Mouse (Mus musculus) stomach, embryonic 16.5 days (tissue): ENCODE data around the gene Olfr788. TPM values are rescaled to one million over a fixed set of nuclear protein-coding genes. Genes with fewer than 3 reads are reported as not detected.

Source experiments
- ATAC-seq: fragments of 200-750 bp; cut with Nextera tagmentation; 2 replicates; pipeline ENCODE4 v1.8.0; 2017; ENCODE audit warnings: moderate number of reproducible peaks, moderate TSS enrichment; ENCODE audit not compliant: insufficient read depth, low FRiP score
- H3K27ac ChIP-seq: fragments of 300-500 bp; sonication (generic); 2 replicates; pipeline ENCODE4 v1.5.1; 2014; ENCODE audit warnings: low read length
- H3K27me3 ChIP-seq: fragments of 300-500 bp; sonication (generic); 2 replicates; pipeline ENCODE4 v1.6.1; 2014; ENCODE audit warnings: low read length, control low read depth, mixed read lengths; ENCODE audit not compliant: control insufficient read depth, insufficient read depth
- H3K36me3 ChIP-seq: fragments of 300-500 bp; sonication (generic); 2 replicates; pipeline ENCODE4 v1.6.1; 2014; ENCODE audit warnings: low read length; ENCODE audit not compliant: control insufficient read depth, insufficient read depth
- H3K4me1 ChIP-seq: fragments of 300-500 bp; sonication (generic); 2 replicates; pipeline ENCODE4 v1.6.1; 2014; ENCODE audit warnings: low read length, control low read depth, mixed read lengths; ENCODE audit not compliant: control insufficient read depth, insufficient read depth
- H3K4me2 ChIP-seq: fragments of 300-500 bp; sonication (generic); 2 replicates; pipeline ENCODE4 v1.6.1; 2014; ENCODE audit warnings: low read depth, low read length, mixed read lengths
- H3K4me3 ChIP-seq: fragments of 300-500 bp; sonication (generic); replicated peaks from 2 replicates; pipeline ENCODE4 v1.5.1; 2014; ENCODE audit warnings: mild to moderate bottlenecking, low read length
- H3K9ac ChIP-seq: fragments of 300-500 bp; sonication (generic); 2 replicates; pipeline ENCODE4 v1.6.1; 2014; ENCODE audit warnings: low read length
- H3K9me3 ChIP-seq: fragments of 300-500 bp; sonication (generic); replicated peaks from 2 replicates; pipeline ENCODE4 v1.6.1; 2016; ENCODE audit warnings: low read length, control low read depth; ENCODE audit not compliant: control insufficient read depth
- whole genome bisulfite sequencing: fragments of 180-500 bp; shearing (Covaris S2); extraction: QIAGEN DNeasy Blood & Tissue Kit; methylation state at CpG from one replicate; pipeline ENCODE4 v1.1.7; 2014; 5-methylcytosine and 5-hydroxymethylcytosine counted together
- polyA plus RNA-seq: library from polyadenylated mRNA; unstranded; fragments of >200 nt; fragmentation: Nextera tagmentation; extraction: Ambion mirVana; gene quantifications from 2 replicates; pipeline ENCODE4 v1.2.1, GENCODE M21; 2015

Olfr788 gene
- not detected in 2 replicates for polyA plus RNA-seq

- Histone ChIP-seq H3K27me3 (no peaks in the 10 kb centered on the region), H3K4me2 (no peak within 1 kb of the TSS), H3K4me1 (no peaks in the 10 kb centered on the region), H3K9ac (no peak within 1 kb of the TSS), H3K9me3 (no peaks in the 10 kb centered on the region), H3K36me3 (no peaks in the 10 kb centered on the region), H3K4me3 (no peak within 1 kb of the TSS), H3K27ac (no peak within 1 kb of the TSS)
- no peak for ATAC-seq
These were observed at the start of gene Olfr788 for GRCm38 (mm10) chr10:129470698-129471097. Gene Olfr788 (plus strand): TSS chr10:129470998.

DNA sequence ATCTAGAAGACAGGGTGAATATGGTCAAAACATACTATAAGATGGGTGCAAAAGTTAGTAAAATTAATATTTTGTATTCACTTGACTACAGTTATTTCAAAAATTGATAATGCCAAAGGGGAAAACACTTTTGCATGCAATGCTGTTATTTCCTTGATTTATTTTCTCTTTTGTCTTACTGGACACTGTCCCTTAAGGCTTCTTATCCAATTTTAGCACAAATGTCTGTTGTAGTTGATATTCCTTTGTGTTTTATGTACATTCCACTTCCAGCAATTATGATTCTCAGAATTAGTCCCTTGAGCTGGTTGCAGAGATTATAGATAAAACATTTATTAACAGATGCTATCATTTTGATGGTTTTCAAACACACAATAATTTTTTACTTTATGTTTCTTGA lies 43.8 kb upstream of the Olfr788 start, which contains the start of gene Olfr786:
Gene Olfr786 (plus strand): TSS at position 301 of the 400 bp plus-strand sequence.
- H3K4me1 ChIP-seq: no peaks in the 10 kb centered on the region
- no peak within 1 kb of the TSS for H3K4me3 ChIP-seq
- H3K9ac ChIP-seq: no peak within 1 kb of the TSS
- no peak within 1 kb of the TSS for H3K27ac ChIP-seq
- no peaks in the 10 kb centered on the region for H3K36me3 ChIP-seq
- no peaks in the 10 kb centered on the region for H3K9me3 ChIP-seq
- ATAC-seq: no peak
- no peak within 1 kb of the TSS for H3K4me2 ChIP-seq
- H3K27me3 ChIP-seq: no peaks in the 10 kb centered on the region

- Histone ChIP-seq H3K4me1 (no peaks in the 10 kb centered on the region), H3K4me2 (no peak within 1 kb of the TSS), H3K9me3 (no peaks in the 10 kb centered on the region), H3K9ac (no peak within 1 kb of the TSS), H3K27ac (no peak within 1 kb of the TSS), H3K4me3 (no peak within 1 kb of the TSS), H3K27me3 (no peaks in the 10 kb centered on the region), H3K36me3 (no peaks in the 10 kb centered on the region)
- no peak for ATAC-seq
- 74% methylated on average over 3 of the region's 3 CpGs for WGBS
These were observed 9.2 kb upstream of the Olfr788 start, which contains the start of gene Olfr787 for GRCm38 (mm10) chr10:129461562-129461961. Gene Olfr787 (plus strand): TSS chr10:129461862.

- Histone ChIP-seq H3K4me1 (no peaks in the 10 kb centered on the region), H3K4me2 (no peak overlapping the region), H3K36me3 (no peaks in the 10 kb centered on the region), H3K27ac (no peak overlapping the region), H3K9me3 (no peaks in the 10 kb centered on the region), H3K9ac (no peak overlapping the region), H3K27me3 (no peaks in the 10 kb centered on the region), H3K4me3 (no peak overlapping the region)
- WGBS: 52% methylated on average over 2 of the region's 2 CpGs
- no peak for ATAC-seq
These were observed 2.5 kb downstream of the Olfr788 start for GRCm38 (mm10) chr10:129473256-129473655.

DNA sequence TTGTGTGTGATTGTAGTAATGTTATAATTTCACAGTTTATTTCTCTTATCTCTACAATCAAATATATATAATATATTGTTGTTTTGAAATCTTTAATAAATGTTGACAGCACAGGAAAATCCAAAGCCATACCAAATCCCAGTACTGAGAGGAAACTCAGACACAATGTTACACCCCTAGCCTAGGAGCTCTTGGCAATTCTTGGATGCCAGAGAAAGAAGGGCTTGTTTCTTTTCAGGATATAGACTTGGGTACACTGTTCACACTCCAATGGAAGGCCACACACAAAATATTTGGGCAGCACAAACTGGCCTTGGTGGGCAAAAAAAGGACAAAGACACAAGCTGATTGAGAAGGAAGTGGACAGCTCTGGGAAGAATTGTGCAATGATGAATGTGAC lies 2.9 kb downstream of the Olfr788 start:
- Histone ChIP-seq H3K9ac (no peak overlapping the region), H3K27me3 (no peaks in the 10 kb centered on the region)
- ATAC-seq: no peak

GRCm38 (mm10) chr10:129484452-129484851 lies 13.7 kb downstream of the Olfr788 start, which contains the start of gene Olfr789:
Gene Olfr789 (plus strand): TSS chr10:129484752.
- whole genome bisulfite sequencing: 45% methylated on average over 2 of the region's 2 CpGs
- no peak within 1 kb of the TSS for H3K4me3 ChIP-seq
- no peak within 1 kb of the TSS for H3K4me2 ChIP-seq
- no peak within 1 kb of the TSS for H3K9ac ChIP-seq
- H3K27me3 ChIP-seq: no peaks in the 10 kb centered on the region
- no peak for ATAC-seq
- H3K36me3 ChIP-seq: no peaks in the 10 kb centered on the region
- no peaks in the 10 kb centered on the region for H3K9me3 ChIP-seq
- H3K4me1 ChIP-seq: no peaks in the 10 kb centered on the region
- H3K27ac ChIP-seq: no peak within 1 kb of the TSS

More for the DNA sequence above, 2.9 kb downstream of the Olfr788 start:
- H3K9me3 ChIP-seq: no peaks in the 10 kb centered on the region
- H3K4me2 ChIP-seq: no peak overlapping the region
- H3K36me3 ChIP-seq: no peaks in the 10 kb centered on the region
- H3K27ac ChIP-seq: no peak overlapping the region
- no peaks in the 10 kb centered on the region for H3K4me1 ChIP-seq
- H3K4me3 ChIP-seq: no peak overlapping the region

DNA sequence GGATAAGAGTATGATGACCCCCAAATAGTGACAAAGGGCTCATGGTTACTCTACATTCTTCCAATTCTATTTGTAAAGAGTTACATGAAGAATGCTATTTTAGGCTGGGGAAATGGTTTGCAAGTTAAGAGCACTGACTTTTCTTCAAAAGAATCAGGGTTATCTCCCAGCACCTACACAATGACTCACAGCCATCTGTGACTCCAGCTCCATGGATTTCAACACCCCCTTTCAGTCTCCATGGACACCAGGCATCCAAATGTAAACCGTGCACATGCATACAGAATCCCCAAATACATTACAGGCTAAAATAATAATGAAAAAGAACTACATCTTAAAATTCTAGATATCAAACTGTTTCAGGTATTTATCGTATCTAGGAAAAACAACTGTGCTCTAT lies 19.3 kb downstream of the Olfr788 start:
- Histone ChIP-seq H3K27me3 (no peaks in the 10 kb centered on the region), H3K4me1 (no peaks in the 10 kb centered on the region), H3K9me3 (no peaks in the 10 kb centered on the region), H3K4me2 (no peak overlapping the region), H3K4me3 (no peak overlapping the region), H3K9ac (no peak overlapping the region), H3K36me3 (no peaks in the 10 kb centered on the region), H3K27ac (no peak overlapping the region)
- no peak for ATAC-seq
- 81% methylated on average over 2 of the region's 2 CpGs for WGBS

DNA sequence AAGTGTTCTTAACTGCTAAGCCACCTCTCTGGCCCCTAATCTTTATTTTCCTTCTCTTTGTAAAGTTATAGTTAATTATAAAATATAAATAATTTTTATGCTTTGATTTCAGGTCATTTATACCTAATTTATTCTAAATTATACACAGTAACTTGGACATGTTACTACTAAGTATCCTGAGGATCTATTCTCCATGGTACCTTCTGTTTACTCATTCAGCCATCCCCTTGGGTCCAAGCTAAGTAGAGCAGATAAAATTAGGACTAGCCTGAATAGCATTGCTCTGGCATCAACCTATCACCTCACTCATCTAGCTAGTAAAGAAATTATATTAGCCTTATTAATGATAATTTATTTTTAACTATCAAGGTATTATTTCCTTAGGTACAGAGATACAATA lies 27.4 kb downstream of the Olfr788 start, which contains the start of gene Olfr790:
Gene Olfr790 (plus strand): TSS at position 301 of the 400 bp plus-strand sequence.
- no peaks in the 10 kb centered on the region for H3K9me3 ChIP-seq
- no peak for ATAC-seq
- no peak within 1 kb of the TSS for H3K27ac ChIP-seq
- no peak within 1 kb of the TSS for H3K9ac ChIP-seq
- H3K4me3 ChIP-seq: no peak within 1 kb of the TSS
- H3K36me3 ChIP-seq: no peaks in the 10 kb centered on the region
- H3K4me2 ChIP-seq: no peak within 1 kb of the TSS
- H3K27me3 ChIP-seq: no peaks in the 10 kb centered on the region
- no peaks in the 10 kb centered on the region for H3K4me1 ChIP-seq

DNA sequence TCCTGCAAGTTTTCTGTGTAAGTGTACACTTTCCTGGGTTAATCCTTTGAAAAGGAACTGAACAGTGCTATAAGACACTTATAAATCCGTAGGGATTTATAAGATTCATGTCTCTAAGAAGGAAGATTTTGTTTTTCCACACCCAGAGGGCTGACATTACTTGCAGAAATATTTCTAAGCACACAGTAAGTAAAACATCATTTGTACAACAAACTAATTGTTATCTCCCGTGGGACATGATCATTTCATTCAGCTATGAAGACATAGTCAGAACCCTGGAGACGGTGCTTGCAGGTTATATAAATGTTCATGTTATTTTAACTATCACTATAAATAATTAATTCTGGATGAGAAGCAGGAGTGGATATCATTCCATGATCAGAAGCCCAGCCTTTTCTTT lies 50.7 kb downstream of the Olfr788 start, which contains the start of gene Olfr791:
Gene Olfr791 (plus strand): TSS at position 301 of the 400 bp plus-strand sequence.
- ATAC-seq: no peak
- no peaks in the 10 kb centered on the region for H3K27me3 ChIP-seq
- no peak within 1 kb of the TSS for H3K9ac ChIP-seq
- H3K36me3 ChIP-seq: no peaks in the 10 kb centered on the region
- H3K4me3 ChIP-seq: no peak within 1 kb of the TSS
- H3K9me3 ChIP-seq: no peaks in the 10 kb centered on the region
- H3K27ac ChIP-seq: no peak within 1 kb of the TSS
- H3K4me2 ChIP-seq: no peak within 1 kb of the TSS
- no peaks in the 10 kb centered on the region for H3K4me1 ChIP-seq
- 58% methylated on average over 3 of the region's 3 CpGs for WGBS
